Mouse (Mus musculus): ENCODE measurements around the gene Morn5.

Morn5 gene

GRCm38 (mm10) chr2:36103555-36104367, 54.5 kb downstream of the Morn5 start:
- DNase-seq (ENCODE audit: low read depth in 1 of 2, low spot score in 2 of 2): no peak

DNA sequence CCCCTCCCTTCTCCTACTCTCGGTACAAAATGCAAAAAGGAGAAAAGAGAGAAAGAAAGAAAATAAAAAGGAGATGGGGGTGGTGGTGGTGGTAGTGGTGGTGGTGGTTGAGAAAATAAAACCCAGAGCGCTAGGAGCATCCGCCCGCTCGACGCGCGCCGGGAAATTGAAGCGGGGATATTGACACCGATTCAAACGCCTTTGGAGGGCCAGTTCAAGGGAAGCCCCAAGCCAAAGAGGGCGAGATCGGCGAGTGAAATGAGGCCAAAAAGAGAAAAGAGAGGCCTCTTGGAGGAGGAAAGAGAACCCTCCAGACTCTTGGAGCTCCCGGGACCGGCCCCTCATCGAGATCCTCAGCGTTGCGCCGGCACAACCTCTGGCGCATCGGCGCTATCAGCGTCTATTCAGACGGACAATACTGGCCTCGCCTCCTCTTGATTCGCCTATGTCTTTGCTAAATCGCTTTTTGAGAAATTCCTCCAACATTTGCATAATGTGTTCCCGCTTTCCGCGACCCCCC, 55.2 kb downstream of the Morn5 start:
- no peak for DNase-seq (ENCODE audit: low read depth in 1 of 2, low spot score in 2 of 2)

GRCm38 (mm10) chr2:36104956-36105741, 55.9 kb downstream of the Morn5 start, which contains the start of gene Lhx6:
Gene Lhx6 (minus strand): TSS chr2:36105408.
- no peak for DNase-seq (ENCODE audit: low read depth in 1 of 2, low spot score in 2 of 2)

DNA sequence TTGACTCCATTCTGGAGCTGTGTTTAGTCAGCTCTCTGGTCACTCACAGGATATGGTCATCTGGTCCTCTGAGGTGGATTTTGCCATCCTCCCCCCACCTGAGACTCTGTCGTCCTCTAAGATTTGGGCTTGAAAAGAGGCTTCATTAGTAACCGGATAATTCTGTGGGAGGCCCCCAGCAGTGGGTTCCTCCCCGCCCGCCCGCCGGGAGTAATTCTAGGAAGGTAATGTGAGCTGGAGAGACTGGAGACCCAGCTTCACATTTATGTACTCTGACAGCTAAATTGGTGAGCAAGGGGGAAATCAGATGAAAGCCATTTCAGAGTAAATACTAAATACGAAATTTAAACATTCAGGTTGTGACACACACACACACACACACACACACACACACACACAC, 59.4 kb downstream of the Morn5 start:
- no peak for DNase-seq (ENCODE audit: low read depth in 1 of 2, low spot score in 2 of 2)

DNA sequence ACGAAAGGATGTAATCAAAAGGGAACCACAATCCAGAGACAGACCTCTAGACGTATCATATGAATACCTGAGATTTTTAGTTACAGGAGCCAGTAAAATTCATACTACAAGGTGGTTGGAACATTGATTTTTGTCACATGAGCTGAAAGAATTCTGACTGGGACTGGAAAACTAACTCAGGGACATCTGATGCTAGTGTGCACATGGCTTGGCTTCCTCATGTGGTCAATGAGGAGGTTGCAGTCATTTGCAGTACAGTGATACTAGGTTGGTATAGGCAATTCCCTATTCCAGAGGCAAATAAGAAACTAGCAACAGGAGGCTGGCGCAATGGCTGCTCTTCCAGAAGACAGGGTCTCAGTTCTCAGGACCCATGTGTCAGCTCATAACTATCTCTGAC, 63.4 kb downstream of the Morn5 start:
- no peak for DNase-seq (ENCODE audit: low read depth in 1 of 2, low spot score in 2 of 2)

GRCm38 (mm10) chr2:36126795-36127429, 77.7 kb downstream of the Morn5 start:
- DNase-seq (ENCODE audit: low read depth in 1 of 2, low spot score in 2 of 2): no peak

- DNase-seq (ENCODE audit: low read depth in 1 of 2, low spot score in 2 of 2): no peak
Measured at GRCm38 (mm10) chr2:36127973-36128372, 78.7 kb downstream of the Morn5 start.

DNA sequence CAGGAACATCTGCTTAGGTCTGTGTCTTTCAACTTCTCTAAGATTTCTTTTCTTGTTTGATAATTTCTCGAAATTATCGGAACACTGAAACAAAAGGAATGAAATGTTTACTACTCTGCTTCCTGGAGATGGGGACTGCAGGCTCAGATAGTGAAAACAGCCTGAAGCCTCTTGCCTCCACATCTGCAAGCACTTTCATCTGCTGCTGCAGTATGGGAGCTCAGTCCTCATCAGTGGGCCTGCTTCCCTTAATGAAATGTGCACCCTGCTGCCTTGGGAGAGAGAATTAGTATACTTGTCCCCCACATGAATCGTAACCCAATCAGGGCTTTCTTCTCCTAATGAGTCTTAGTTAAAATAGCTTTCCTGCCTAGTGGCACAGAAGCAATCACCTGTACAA, 79.8 kb downstream of the Morn5 start:
- no peak for DNase-seq (ENCODE audit: low read depth in 1 of 2, low spot score in 2 of 2)

All from monocyte, adult 2 months (primary cell).